Mouse (Mus musculus) E14TG2a.4 (cell line): ENCODE results near the gene Rps4x.

Source experiments
- CTCF ChIP-seq: conservative IDR thresholded peaks from 2 replicates; pipeline ENCODE4 v1.5.1; 2014; ENCODE audit warnings: low read length
- NANOG ChIP-seq: IDR thresholded peaks from 2 replicates; pipeline ENCODE4 v1.6.1; 2014; ENCODE audit warnings: borderline replicate concordance, low read length, mixed read lengths

DNA sequence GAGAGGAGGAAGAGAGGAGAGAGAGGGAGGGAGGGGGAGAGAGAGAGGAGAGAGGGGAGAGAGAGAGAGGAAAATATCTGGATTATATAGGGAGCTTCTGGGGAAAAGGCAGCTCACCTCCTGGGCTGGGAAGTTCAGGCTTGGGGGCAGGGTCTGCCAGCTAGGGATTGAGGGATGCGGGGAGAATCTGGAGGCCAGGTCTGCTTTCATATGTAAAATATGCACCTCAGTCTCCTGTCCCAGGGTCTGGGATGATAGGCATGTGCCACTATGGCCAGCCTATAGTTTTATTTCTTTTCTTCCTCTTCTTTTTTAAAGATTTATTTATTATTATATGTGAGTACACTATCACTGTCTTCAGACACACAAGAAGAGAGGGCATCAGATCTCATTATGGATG lies 1.6 kb upstream of the Rps4x start:
- no peak for TF ChIP-seq CTCF
- TF ChIP-seq NANOG, result no peak
